Mouse (Mus musculus): ENCODE measurements around the gene Scube1. TPM values are rescaled to one million over a fixed set of nuclear protein-coding genes. Genes with fewer than 3 reads are reported as not detected.

The Scube1 gene
- total and polyA plus RNA-seq, 3 experiments: not detected

- H3K36me3 ChIP-seq (replicated peaks in 1 of 2; ENCODE audit: control insufficient read depth in 1 of 2, insufficient read depth in 1 of 2, low read length in 1 of 2): no peaks in the 10 kb centered on the region
- TF ChIP-seq ZMIZ1 (IDR thresholded peaks at IDR 0.05; ENCODE audit: low read depth, low read length): no peak
- no peak for TF ChIP-seq JUND (conservative IDR thresholded peaks at IDR 0.05; ENCODE audit: low read depth, low read length)
- no peak for TF ChIP-seq MAFK (IDR thresholded peaks at IDR 0.05; ENCODE audit: insufficient replicate concordance, low read length)
- H3K4me2 ChIP-seq (ENCODE audit: insufficient read depth, low read depth, poor library complexity, severe bottlenecking): no peak overlapping the region
- dilution Hi-C loops (cut with MboI; ENCODE audit: extremely low pct_ligation_motif_present, extremely low pct_unique_long_range_greater_than_20kb, low sequenced_read_pairs): no loop called here
- in situ Hi-C loops (cut with MboI; ENCODE audit: low pct_ligation_motif_present, low pct_unique_long_range_greater_than_20kb, low sequenced_read_pairs): no loop called here
- no peak overlapping the region for H3K27ac ChIP-seq (ENCODE audit: insufficient read depth, low read depth)
- H3K27me3 ChIP-seq (replicated peaks): peaks cover 87% of the 10 kb centered on the region
- no peak overlapping the region for H3K9ac ChIP-seq (ENCODE audit: insufficient read depth, low read depth)
- H3K4me3 ChIP-seq (replicated peaks in 1 of 3; ENCODE audit: low read depth in 2 of 3, low read length in 2 of 3, poor library complexity in 1 of 3): no peak overlapping the region
- no peak for DNase-seq (ENCODE audit: extremely low read depth)
- H3K4me1 ChIP-seq (ENCODE audit: control insufficient read depth in 1 of 2, insufficient read depth in 2 of 2): 0 out of 4 replicates have a peak, but pooled peaks cover under 1 to 2% of the 10 kb centered on the region in 2 experiments
- H3K9me3 ChIP-seq (replicated peaks; ENCODE audit: low read length): peaks cover 14% of the 10 kb centered on the region
- no peaks in the 10 kb centered on the region for H3K79me2 ChIP-seq (replicated peaks; ENCODE audit: control insufficient read depth, extremely low read depth, insufficient read depth, poor library complexity, severe bottlenecking)
Measured at GRCm38 (mm10) chr15:83699834-83700592, 24.8 kb downstream of the Scube1 start.

- Histone ChIP-seq H3K9me3 (replicated peaks; ENCODE audit: low read length) (peaks cover 17% of the 10 kb centered on the region), H3K9ac (ENCODE audit: insufficient read depth, low read depth) (no peak overlapping the region), H3K4me2 (ENCODE audit: insufficient read depth, low read depth, poor library complexity, severe bottlenecking) (no peak overlapping the region), H3K4me3 (replicated peaks in 1 of 3; ENCODE audit: low read depth in 2 of 3, low read length in 2 of 3, poor library complexity in 1 of 3) (no peak overlapping the region), H3K4me1 (ENCODE audit: control insufficient read depth in 1 of 2, insufficient read depth in 2 of 2) (0 out of 4 replicates have a peak, but pooled peaks cover 0 to 5% of the 10 kb centered on the region in 2 experiments), H3K79me2 (replicated peaks; ENCODE audit: control insufficient read depth, extremely low read depth, insufficient read depth, poor library complexity, severe bottlenecking) (no peaks in the 10 kb centered on the region), H3K27me3 (replicated peaks) (peaks cover 85% of the 10 kb centered on the region), H3K36me3 (replicated peaks in 1 of 2; ENCODE audit: control insufficient read depth in 1 of 2, insufficient read depth in 1 of 2, low read length in 1 of 2) (no peaks in the 10 kb centered on the region), H3K27ac (ENCODE audit: insufficient read depth, low read depth) (no peak overlapping the region)
- no peak for DNase-seq (ENCODE audit: extremely low read depth)
- dilution Hi-C loops (cut with MboI; ENCODE audit: extremely low pct_ligation_motif_present, extremely low pct_unique_long_range_greater_than_20kb, low sequenced_read_pairs) (no loop called here), in situ Hi-C loops (cut with MboI; ENCODE audit: low pct_ligation_motif_present, low pct_unique_long_range_greater_than_20kb, low sequenced_read_pairs) (no loop called here)
- no peak for TF ChIP-seq RAD21 (IDR thresholded peaks at IDR 0.05; ENCODE audit: low read depth, low read length)
- TF ChIP-seq PAX5 (IDR thresholded peaks at IDR 0.05; ENCODE audit: low read length): no peak
- TF ChIP-seq SMC3 (IDR thresholded peaks at IDR 0.05; ENCODE audit: low read depth, low read length): no peak
- TF ChIP-seq ZNF384 (IDR thresholded peaks at IDR 0.05; ENCODE audit: low read depth, low read length): no peak
- TF ChIP-seq TCF12 (IDR thresholded peaks at IDR 0.05; ENCODE audit: low read depth, low read length): no peak
- TF ChIP-seq ZMIZ1 (IDR thresholded peaks at IDR 0.05; ENCODE audit: low read depth, low read length): no peak
- TF ChIP-seq IRF4 (IDR thresholded peaks at IDR 0.05; ENCODE audit: low read depth, low read length): no peak
Measured at GRCm38 (mm10) chr15:83699132-83699833, 25.5 kb downstream of the Scube1 start.

GRCm38 (mm10) chr15:83696681-83697381, 28.0 kb downstream of the Scube1 start:
- Histone ChIP-seq H3K9ac (ENCODE audit: insufficient read depth, low read depth) (no peak overlapping the region), H3K4me2 (ENCODE audit: insufficient read depth, low read depth, poor library complexity, severe bottlenecking) (no peak overlapping the region), H3K27ac (ENCODE audit: insufficient read depth, low read depth) (no peak overlapping the region), H3K36me3 (replicated peaks in 1 of 2; ENCODE audit: control insufficient read depth in 1 of 2, insufficient read depth in 1 of 2, low read length in 1 of 2) (no peaks in the 10 kb centered on the region), H3K4me1 (ENCODE audit: control insufficient read depth in 1 of 2, insufficient read depth in 2 of 2) (0 out of 4 replicates have a peak, but pooled peaks cover 0 to 5% of the 10 kb centered on the region in 2 experiments), H3K9me3 (replicated peaks; ENCODE audit: low read length) (peaks cover 10% of the 10 kb centered on the region), H3K79me2 (replicated peaks; ENCODE audit: control insufficient read depth, extremely low read depth, insufficient read depth, poor library complexity, severe bottlenecking) (no peaks in the 10 kb centered on the region), H3K4me3 (replicated peaks in 1 of 3; ENCODE audit: low read depth in 2 of 3, low read length in 2 of 3, poor library complexity in 1 of 3) (no peak overlapping the region), H3K27me3 (replicated peaks) (peaks cover 91% of the 10 kb centered on the region)
- dilution Hi-C loops (cut with MboI; ENCODE audit: extremely low pct_ligation_motif_present, extremely low pct_unique_long_range_greater_than_20kb, low sequenced_read_pairs): no loop called here
- TF ChIP-seq JUND (conservative IDR thresholded peaks at IDR 0.05; ENCODE audit: low read depth, low read length) (no peak), POLR2A (IDR thresholded peaks at IDR 0.05; ENCODE audit: low read depth, low read length) (no peak), JUN (IDR thresholded peaks at IDR 0.05; ENCODE audit: insufficient read depth, low read depth, low read length) (no peak), SIN3A (IDR thresholded peaks at IDR 0.05; ENCODE audit: low read length) (no peak), RAD21 (IDR thresholded peaks at IDR 0.05; ENCODE audit: low read depth, low read length) (no peak), MAFK (IDR thresholded peaks at IDR 0.05; ENCODE audit: insufficient replicate concordance, low read length) (no peak), NRF1 (IDR thresholded peaks at IDR 0.05; ENCODE audit: low read depth, low read length) (no peak), GABPA (IDR thresholded peaks at IDR 0.05; ENCODE audit: insufficient replicate concordance, low read depth, low read length) (no peak), USF2 (conservative IDR thresholded peaks at IDR 0.05; ENCODE audit: low read depth, low read length) (no peak), PAX5 (IDR thresholded peaks at IDR 0.05; ENCODE audit: low read length) (no peak), ZKSCAN1 (IDR thresholded peaks at IDR 0.05; ENCODE audit: borderline replicate concordance, low read depth, low read length) (no peak), NELFE (IDR thresholded peaks at IDR 0.05; ENCODE audit: low read depth, low read length) (no peak), HCFC1 (IDR thresholded peaks at IDR 0.05; ENCODE audit: low read depth, low read length) (no peak), USF1 (IDR thresholded peaks at IDR 0.05; ENCODE audit: low read depth, low read length) (no peak), MEF2A (IDR thresholded peaks at IDR 0.05; ENCODE audit: borderline replicate concordance, low read depth, low read length) (no peak)
- in situ Hi-C loops (cut with MboI; ENCODE audit: low pct_ligation_motif_present, low pct_unique_long_range_greater_than_20kb, low sequenced_read_pairs): no loop called here
- DNase-seq (ENCODE audit: extremely low read depth): no peak

Data from CH12.LX (cell line).